Mouse (Mus musculus) ES-Bruce4 (cell line): Measurements from ENCODE around the gene Ercc1.

Experiments
- CTCF ChIP-seq: IDR thresholded peaks from one replicate; pipeline ENCODE4 v1.8.1; 2011; ENCODE audit warnings: low read depth, low read length
- EP300 ChIP-seq: IDR thresholded peaks from 2 replicates; pipeline ENCODE4 v1.6.1; 2011; ENCODE audit warnings: low read depth, low read length; ENCODE audit not compliant: insufficient read depth
- POLR2A ChIP-seq: IDR thresholded peaks from one replicate; pipeline ENCODE4 v1.8.1; 2011; ENCODE audit warnings: low read length; ENCODE audit not compliant: insufficient read depth

DNA sequence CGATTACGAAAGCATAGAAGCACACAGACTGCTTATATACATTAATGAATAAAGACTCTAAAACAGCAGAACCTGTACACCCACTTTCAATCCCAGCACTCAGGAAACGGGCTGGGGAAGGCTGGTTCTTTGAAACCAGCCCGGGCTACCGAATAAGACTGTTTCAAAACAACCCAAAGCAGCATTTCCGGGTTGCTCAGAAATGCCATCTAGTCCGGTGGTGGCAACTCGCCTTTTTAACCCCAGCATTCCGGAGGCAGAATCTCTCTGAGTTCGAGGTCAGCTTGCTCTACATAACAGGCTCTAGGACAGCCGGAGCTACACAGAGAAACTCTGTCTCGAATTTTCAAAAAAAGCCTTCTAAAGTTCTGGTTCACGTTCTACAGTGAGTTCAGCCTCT, 14.1 kb downstream of the Ercc1 start:
- TF ChIP-seq CTCF (no peak), POLR2A (no peak), EP300 (no peak)
